Mouse (Mus musculus) heart, embryonic 16.5 days (tissue): ENCODE data around the gene Fam20a. TPM values are rescaled to one million over a fixed set of nuclear protein-coding genes. Genes with fewer than 3 reads are reported as not detected.
A peak's percentile ranks its signal among the peaks of the same experiment; 100 is the strongest.
"Not testable (repeated sequence)": the region's sequence is repeated elsewhere in the genome, so short reads cannot be mapped to it uniquely, and the experiment has no call there.

Source experiments
- ATAC-seq: fragments of 200-750 bp; cut with Nextera tagmentation; replicated peaks from 2 replicates; pipeline ENCODE4 v1.8.0; 2017; ENCODE audit warnings: moderate number of reproducible peaks; ENCODE audit not compliant: insufficient read depth, low FRiP score; ENCODE audit errors: extremely low read depth
- H3K27ac ChIP-seq: fragments of 300-500 bp; sonication (generic); 2 replicates; pipeline ENCODE4 v1.5.1; 2014; ENCODE audit warnings: mild to moderate bottlenecking, low read length, control low read depth, moderate library complexity
- H3K27me3 ChIP-seq: fragments of 300-500 bp; sonication (generic); 2 replicates; pipeline ENCODE4 v1.6.1; 2014; ENCODE audit warnings: low read length, mixed read lengths; ENCODE audit not compliant: control insufficient read depth, insufficient read depth
- H3K36me3 ChIP-seq: fragments of 300-500 bp; sonication (generic); 2 replicates; pipeline ENCODE4 v1.6.1; 2014; ENCODE audit not compliant: control insufficient read depth, insufficient read depth
- H3K4me1 ChIP-seq: fragments of 300-500 bp; sonication (generic); 2 replicates; pipeline ENCODE4 v1.6.1; 2014; ENCODE audit warnings: low read length, mixed read lengths; ENCODE audit not compliant: control insufficient read depth, insufficient read depth
- H3K4me2 ChIP-seq: fragments of 300-500 bp; sonication (generic); 2 replicates; pipeline ENCODE4 v1.6.1; 2014; ENCODE audit warnings: low read depth, mild to moderate bottlenecking, control low read depth, low read length
- H3K4me3 ChIP-seq: fragments of 300-500 bp; sonication (generic); 2 replicates; pipeline ENCODE4 v1.5.1; 2014; ENCODE audit warnings: mild to moderate bottlenecking, control low read depth, low read length
- H3K9ac ChIP-seq: fragments of 300-500 bp; sonication (generic); 2 replicates; pipeline ENCODE4 v1.6.1; 2014; ENCODE audit warnings: low read length, control low read depth
- H3K9me3 ChIP-seq: fragments of 300-500 bp; sonication (generic); replicated peaks from 2 replicates; pipeline ENCODE4 v1.6.1; 2016; ENCODE audit warnings: low read length; ENCODE audit not compliant: control insufficient read depth
- WGBS: fragments of 180-500 bp; shearing (Covaris S2); extraction: QIAGEN DNeasy Blood & Tissue Kit; methylation state at CpG from one replicate; pipeline ENCODE4 v1.1.7; 2014; 5-methylcytosine and 5-hydroxymethylcytosine counted together
- polyA plus RNA-seq: library from polyadenylated mRNA; unstranded; fragments of >200 nt; fragmentation: Nextera tagmentation; extraction: Ambion mirVana; gene quantifications from 2 replicates; pipeline ENCODE4 v1.2.1, GENCODE M21; 2015

Fam20a gene
- polyA plus RNA-seq, 1 experiment from 2014 or later: 3.1 TPM

GRCm38 (mm10) chr11:109660526-109660925 lies 61.6 kb downstream of the Fam20a start:
- not testable (repeated sequence) for H3K27me3 ChIP-seq, H3K4me2 ChIP-seq, ATAC-seq, H3K27ac ChIP-seq, H3K4me3 ChIP-seq, H3K9me3 ChIP-seq, H3K9ac ChIP-seq, H3K4me1 ChIP-seq
- 85% methylated on average over 8 of the region's 8 CpGs for WGBS
- H3K36me3 ChIP-seq: peaks cover 66% of the 10 kb centered on the region

GRCm38 (mm10) chr11:109656232-109656631 lies 65.8 kb downstream of the Fam20a start:
- H3K27me3 ChIP-seq: no peaks in the 10 kb centered on the region

GRCm38 (mm10) chr11:109654581-109654980 lies 67.5 kb downstream of the Fam20a start:
- ATAC-seq: no peak

More at GRCm38 (mm10) chr11:109656232-109656631, 65.8 kb downstream of the Fam20a start:
- H3K27ac ChIP-seq: no peak overlapping the region
- H3K4me2 ChIP-seq: no peak overlapping the region
- peaks cover 41% of the 10 kb centered on the region for H3K36me3 ChIP-seq
- WGBS: 78% methylated on average over 7 of the region's 7 CpGs
- no peak overlapping the region for H3K9ac ChIP-seq
- no peaks in the 10 kb centered on the region for H3K9me3 ChIP-seq
- peaks cover 30% of the 10 kb centered on the region for H3K4me1 ChIP-seq
- ATAC-seq: no peak
- no peak overlapping the region for H3K4me3 ChIP-seq

GRCm38 (mm10) chr11:109653201-109653600 lies 68.9 kb downstream of the Fam20a start:
- no peak for ATAC-seq
- Histone ChIP-seq H3K9me3 (no peaks in the 10 kb centered on the region), H3K27ac (peak overlapping the region; percentile 24), H3K4me2 (peak overlapping the region; percentile 80), H3K27me3 (no peaks in the 10 kb centered on the region), H3K9ac (peak overlapping the region; percentile 98), H3K36me3 (peaks cover 26% of the 10 kb centered on the region), H3K4me1 (peaks cover 49% of the 10 kb centered on the region), H3K4me3 (peak overlapping the region; percentile 93)
- 36% methylated on average over 8 of the region's 8 CpGs for WGBS

More at GRCm38 (mm10) chr11:109654581-109654980, 67.5 kb downstream of the Fam20a start:
- Histone ChIP-seq H3K4me2 (no peak overlapping the region), H3K36me3 (peaks cover 26% of the 10 kb centered on the region), H3K4me1 (peaks cover 36% of the 10 kb centered on the region), H3K27ac (no peak overlapping the region), H3K4me3 (no peak overlapping the region), H3K9me3 (no peaks in the 10 kb centered on the region), H3K27me3 (no peaks in the 10 kb centered on the region), H3K9ac (no peak overlapping the region)
- 80% methylated on average over 6 of the region's 6 CpGs for WGBS

- ATAC-seq: no peak
- peaks cover 26% of the 10 kb centered on the region for H3K36me3 ChIP-seq
- peak overlapping the region; percentile 93 for H3K4me3 ChIP-seq
- no peaks in the 10 kb centered on the region for H3K9me3 ChIP-seq
- peaks cover 49% of the 10 kb centered on the region for H3K4me1 ChIP-seq
- 10% methylated on average over 6 of the region's 6 CpGs for WGBS
- H3K9ac ChIP-seq: peak overlapping the region; percentile 98
- peak overlapping the region; percentile 80 for H3K4me2 ChIP-seq
- no peaks in the 10 kb centered on the region for H3K27me3 ChIP-seq
- H3K27ac ChIP-seq: peak overlapping the region; percentile 96
Measured at GRCm38 (mm10) chr11:109652505-109652904, 69.6 kb downstream of the Fam20a start.

GRCm38 (mm10) chr11:109651566-109652024 lies 70.5 kb downstream of the Fam20a start:
- under 1% methylated on average over 21 of the region's 21 CpGs for WGBS
- Histone ChIP-seq H3K27ac (peak overlapping the region; percentile 96), H3K4me2 (peak overlapping the region; percentile 80), H3K9ac (peak overlapping the region; percentile 98), H3K36me3 (peaks cover 21% of the 10 kb centered on the region), H3K4me1 (peaks cover 49% of the 10 kb centered on the region), H3K9me3 (no peaks in the 10 kb centered on the region), H3K27me3 (no peaks in the 10 kb centered on the region), H3K4me3 (peak overlapping the region; percentile 93)
- ATAC-seq: 0 out of 2 replicates have a peak, but pooled peaks have one; percentile 5

GRCm38 (mm10) chr11:109650788-109651565 lies 71.1 kb downstream of the Fam20a start:
- Histone ChIP-seq H3K4me3 (peak overlapping the region; percentile 93), H3K4me1 (peaks cover 49% of the 10 kb centered on the region)
- WGBS: 1% methylated on average over 83 of the region's 90 CpGs

GRCm38 (mm10) chr11:109649975-109650701 lies 71.9 kb downstream of the Fam20a start:
- Histone ChIP-seq H3K36me3 (peaks cover 10% of the 10 kb centered on the region; the same call in 1 of the 2 replicates), H3K27me3 (no peaks in the 10 kb centered on the region), H3K9ac (peak overlapping the region; percentile 98), H3K4me1 (peaks cover 45% of the 10 kb centered on the region), H3K4me2 (peak overlapping the region; percentile 77), H3K9me3 (no peaks in the 10 kb centered on the region), H3K27ac (peak overlapping the region; percentile 96), H3K4me3 (peak overlapping the region; percentile 93)
- WGBS: 1% methylated on average over 31 of the region's 31 CpGs
- peak; percentile 80 for ATAC-seq

More at GRCm38 (mm10) chr11:109650788-109651565, 71.1 kb downstream of the Fam20a start:
- H3K9me3 ChIP-seq: no peaks in the 10 kb centered on the region
- H3K4me2 ChIP-seq: peak overlapping the region; percentile 80
- H3K27me3 ChIP-seq: no peaks in the 10 kb centered on the region
- ATAC-seq: peak; percentile 94
- peak overlapping the region; percentile 96 for H3K27ac ChIP-seq
- peak overlapping the region; percentile 98 for H3K9ac ChIP-seq
- H3K36me3 ChIP-seq: peaks cover 16% of the 10 kb centered on the region
